Mouse (Mus musculus) cerebellum, postnatal 14 days (tissue): ENCODE results near the gene Atp6v0a1.

Source experiments
- DNase-seq, 2 experiments: peaks; one replicate each; pipeline ENCODE4 v3.0.0; 2021; ENCODE audit warnings: mixed read lengths in 2 of 2

Gene Atp6v0a1

DNA sequence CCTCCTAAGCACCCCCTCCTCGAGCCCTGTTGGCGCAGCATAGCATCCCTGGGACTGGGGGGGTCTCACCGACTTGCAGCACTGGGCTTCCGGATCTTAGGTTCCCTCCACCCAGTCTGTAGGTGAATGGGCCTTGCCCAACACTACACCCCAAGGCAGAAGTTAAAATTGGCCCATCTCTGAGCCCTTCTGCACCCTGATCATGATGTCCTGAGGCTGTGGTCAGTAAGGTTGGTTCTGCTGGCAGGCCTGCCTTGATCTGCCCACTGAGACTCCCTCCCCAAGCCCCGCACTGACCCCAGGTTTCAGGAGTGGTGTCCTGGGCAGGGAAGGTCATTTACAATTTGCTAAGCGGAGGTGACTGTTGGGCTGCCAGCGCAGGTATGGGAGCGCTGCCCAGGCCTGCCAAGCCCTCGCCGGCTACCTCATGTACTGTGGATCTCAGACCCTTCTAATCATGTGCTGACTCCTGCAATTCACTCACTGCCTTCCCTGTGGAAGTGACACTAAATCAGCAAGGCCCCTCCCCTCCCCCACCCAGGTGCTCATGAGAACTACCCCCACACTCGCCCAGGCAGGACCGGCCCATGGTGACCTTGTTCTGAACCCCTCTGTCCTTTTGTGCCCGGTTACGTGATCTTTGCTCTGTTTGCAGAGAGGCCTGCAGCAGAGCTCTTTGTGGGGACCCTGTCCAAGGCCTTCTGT, 53.9 kb downstream of the Atp6v0a1 start:
- DNase-seq: peak; percentile 57 to 58

GRCm38 (mm10) chr11:101063676-101064327, 54.5 kb downstream of the Atp6v0a1 start:
- peak; percentile 80 to 81 for DNase-seq

DNA sequence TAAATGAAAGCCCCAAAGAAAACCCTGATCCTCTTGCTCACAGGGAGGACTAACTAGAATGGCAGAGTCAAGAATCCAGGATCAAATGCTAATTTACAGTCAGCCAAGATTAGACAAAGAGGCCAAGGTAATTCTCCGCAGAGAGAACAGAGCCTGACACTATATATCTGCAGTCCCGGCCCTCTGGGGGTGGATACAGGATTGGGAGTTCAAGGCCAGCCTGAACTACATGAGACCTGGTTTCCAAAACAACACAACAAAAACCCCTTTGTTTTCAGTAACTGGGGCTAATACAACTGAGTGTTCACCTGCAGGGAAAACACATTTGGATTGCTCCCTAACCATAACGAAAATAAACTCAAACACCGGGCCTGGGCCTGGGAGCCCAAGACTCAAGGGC, 55.2 kb downstream of the Atp6v0a1 start:
- DNase-seq: no peak

DNA sequence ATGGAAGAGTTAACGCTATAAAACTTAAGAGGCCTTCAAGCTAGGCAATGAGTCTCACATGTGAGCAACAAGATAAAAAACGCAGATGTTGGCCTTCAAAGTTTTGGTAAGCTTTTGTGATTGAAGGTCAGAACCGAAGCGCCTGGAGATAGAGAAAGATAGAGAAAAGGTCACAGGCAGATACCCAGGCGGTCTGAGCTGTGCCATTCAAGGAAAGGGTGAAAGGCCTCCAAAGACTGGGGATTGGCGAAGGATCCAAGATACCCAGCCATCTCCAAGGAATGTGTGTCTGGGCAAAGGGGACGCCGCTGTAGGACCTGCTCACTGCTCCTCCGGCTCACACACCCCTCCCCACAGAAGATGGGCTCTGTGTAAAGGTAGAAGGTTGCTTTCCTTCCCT, 55.8 kb downstream of the Atp6v0a1 start:
- DNase-seq: no peak

DNA sequence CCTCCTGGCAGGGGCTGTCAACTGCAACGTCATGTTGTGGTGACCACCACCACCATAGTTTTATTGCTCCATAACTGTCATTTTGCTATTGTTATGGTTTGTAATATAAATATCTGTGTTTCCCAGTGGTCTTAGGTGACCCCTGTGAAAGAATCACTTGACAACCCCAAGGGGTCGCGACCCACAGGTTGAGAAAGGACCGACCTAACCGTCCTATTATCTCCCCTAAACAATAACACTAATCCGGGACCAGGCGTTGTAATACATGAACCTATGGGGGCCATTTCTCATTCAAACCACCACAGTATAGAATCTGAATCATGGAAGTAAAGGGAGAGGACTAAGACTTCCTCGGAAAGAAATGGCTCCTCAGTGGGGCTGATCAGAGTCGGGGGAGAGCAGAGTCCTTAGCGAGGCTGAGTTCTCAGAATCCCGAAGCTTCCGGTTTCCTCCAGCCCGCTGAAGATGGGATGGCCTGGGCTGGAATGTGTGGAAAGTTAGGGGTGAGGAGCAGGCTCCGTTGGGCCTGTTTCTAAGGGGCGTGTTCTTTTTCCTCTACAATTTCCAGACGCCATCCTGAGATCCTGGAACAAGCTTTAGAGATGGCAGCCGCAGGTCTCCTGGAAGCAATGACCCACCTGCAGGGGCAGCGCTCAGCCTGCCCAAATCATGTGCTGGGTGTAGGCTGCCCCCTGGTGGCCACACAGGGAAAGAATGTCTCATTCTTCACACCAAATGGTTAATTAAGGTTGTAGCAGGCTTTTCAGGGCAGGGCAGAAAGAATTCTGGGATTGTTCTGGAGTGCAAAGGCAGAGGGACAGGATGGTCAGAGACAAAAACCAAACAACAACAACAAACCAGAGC, 57.5 kb downstream of the Atp6v0a1 start:
- peak; percentile 95 to 97 for DNase-seq

DNA sequence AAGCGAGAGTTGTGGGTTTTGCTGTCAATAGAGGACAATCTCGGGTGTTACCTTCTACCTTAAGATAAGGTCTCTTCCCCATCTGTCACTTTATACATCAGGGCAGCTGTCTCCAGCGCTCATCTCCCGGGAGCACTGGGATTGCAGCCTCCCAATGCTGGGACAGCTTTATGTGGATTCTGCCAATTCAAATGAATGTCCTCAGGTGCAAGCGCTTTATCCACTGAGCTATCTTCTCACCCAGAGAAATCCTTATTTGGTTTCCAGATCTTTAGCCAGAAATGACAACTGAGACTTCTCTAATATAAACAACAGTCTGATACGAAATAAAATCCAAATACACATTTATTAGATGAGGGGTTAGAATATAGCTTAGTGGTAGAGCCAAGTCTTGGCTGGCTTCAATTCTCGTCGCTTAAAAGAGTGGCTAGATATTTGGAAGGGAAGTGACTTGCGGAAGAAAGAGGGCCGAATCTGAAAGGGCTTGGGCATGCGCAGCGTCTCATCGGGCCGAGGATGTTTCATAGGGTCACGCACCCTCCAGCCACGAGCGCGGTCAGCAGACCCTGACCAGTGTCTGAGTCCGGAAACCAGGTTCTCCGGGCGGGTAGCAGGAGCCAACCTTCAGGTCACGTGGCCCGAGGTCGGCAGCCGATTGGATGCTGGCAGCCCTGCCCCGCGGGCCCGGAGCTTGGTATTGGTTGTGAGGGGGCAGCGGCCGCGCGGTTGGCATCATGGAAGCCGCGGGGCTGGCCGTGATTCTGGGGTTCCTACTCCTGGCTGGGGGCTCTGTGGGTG, 60.3 kb downstream of the Atp6v0a1 start, which contains the start of gene Naglu:
Gene Naglu, plus strand, starts transcription at position 622 of the 798 bp plus-strand sequence.
- DNase-seq: peak; percentile 98

GRCm38 (mm10) chr11:101070189-101070527, 60.9 kb downstream of the Atp6v0a1 start:
- DNase-seq: no peak

DNA sequence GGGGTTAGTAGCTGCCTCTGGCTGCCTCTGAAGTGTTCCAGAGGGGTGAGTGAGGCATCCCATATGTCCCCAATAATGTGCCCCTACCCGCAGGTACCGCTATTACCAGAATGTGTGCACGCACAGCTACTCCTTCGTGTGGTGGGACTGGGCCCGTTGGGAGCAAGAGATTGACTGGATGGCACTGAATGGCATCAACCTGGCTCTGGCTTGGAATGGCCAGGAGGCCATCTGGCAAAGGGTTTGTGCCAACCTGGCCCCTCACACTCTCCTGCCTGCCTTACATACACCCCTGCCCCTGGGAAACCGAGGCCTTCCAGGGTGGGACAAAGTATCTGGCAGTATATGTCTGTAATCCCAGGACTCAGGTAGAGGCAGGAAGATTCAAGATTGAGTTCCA, 61.7 kb downstream of the Atp6v0a1 start:
- peak; percentile 56 to 68 for DNase-seq

DNA sequence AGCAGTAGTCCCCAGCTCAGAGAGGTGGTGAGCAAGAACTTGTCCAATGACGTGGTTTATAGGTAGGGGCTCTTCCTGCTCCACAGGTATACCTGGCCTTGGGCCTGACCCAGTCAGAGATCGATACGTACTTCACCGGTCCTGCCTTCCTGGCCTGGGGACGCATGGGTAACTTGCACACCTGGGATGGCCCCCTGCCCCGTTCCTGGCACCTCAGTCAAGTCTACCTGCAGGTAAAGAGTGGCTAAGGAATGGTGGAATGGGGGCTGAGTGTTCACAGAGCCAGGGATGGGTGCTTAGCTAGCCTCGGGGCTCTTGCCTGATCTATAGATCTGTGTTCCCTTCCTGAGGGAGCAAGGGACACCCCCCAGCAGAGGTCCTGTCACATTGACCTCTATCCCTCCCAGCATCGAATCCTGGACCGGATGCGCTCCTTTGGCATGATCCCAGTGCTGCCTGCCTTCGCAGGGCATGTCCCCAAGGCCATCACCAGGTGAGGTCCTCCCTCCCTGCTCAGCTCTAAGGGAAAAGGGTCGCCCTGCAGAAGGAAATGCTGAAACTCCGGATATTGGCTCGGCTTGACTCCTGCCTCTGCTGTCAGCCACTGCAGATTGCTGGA, 62.7 kb downstream of the Atp6v0a1 start:
- peak in 1 of 2 experiments; percentile 40 for DNase-seq

DNA sequence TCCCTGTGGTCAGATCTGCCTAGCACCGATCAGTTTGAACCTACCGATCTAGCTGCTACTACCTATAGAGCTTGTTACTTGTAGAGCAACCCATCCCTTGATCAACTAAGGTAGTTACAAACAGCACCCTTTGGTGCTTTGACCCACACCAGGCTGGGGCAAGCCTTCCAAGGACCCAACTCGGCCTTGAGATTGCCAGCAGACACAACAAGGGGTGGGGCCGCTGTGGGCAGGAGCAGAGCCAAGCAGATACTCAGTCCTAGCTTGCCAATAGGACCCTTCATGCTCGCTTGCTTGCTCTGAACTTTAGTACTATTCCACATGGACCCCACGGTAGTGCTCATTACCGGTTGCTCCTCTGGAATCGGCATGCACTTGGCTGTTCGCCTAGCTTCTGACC, 68.9 kb downstream of the Atp6v0a1 start, which contains the start of gene Hsd17b1:
Gene Hsd17b1, plus strand, starts transcription at position 291 of the 400 bp plus-strand sequence.
- DNase-seq: no peak

DNA sequence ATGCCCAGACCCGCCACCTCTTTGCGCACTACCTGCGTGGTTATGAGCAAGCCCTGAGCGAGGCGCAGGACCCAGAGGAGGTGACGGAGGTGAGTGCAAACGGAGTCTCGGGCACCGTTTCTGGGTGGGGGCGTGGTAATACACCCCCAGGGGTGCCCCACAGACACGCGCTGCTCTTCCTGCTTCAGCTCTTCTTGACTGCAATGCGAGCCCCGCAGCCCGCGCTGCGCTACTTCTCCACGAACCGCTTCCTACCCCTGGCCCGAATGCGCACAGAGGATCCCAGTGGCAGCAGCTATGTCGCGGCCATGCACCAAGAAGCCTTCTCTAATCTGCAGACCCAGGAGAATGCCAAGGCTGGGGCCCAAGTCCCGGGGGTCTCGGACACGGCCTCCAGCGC, 70.5 kb downstream of the Atp6v0a1 start:
- DNase-seq: peak in 1 of 2 experiments; percentile 21

DNA sequence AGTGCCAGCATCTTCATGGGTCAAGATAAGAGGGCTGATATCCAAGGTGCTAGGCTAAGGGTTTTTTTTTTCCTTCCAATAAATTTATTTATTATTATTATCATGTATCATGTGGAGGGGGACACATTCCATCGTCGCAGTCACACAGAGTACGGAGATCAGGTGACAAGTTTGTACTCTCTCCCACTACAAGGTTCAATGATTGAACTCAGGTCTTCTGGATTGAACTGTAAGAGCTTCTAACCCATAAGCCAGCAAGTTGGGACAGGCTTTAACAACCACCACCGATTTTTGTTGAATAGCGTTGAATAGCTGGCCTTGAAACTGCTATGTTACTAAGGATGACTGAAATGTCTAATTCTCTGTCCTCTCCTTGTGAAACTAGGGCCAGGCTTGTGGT, 71.2 kb downstream of the Atp6v0a1 start:
- no peak for DNase-seq

DNA sequence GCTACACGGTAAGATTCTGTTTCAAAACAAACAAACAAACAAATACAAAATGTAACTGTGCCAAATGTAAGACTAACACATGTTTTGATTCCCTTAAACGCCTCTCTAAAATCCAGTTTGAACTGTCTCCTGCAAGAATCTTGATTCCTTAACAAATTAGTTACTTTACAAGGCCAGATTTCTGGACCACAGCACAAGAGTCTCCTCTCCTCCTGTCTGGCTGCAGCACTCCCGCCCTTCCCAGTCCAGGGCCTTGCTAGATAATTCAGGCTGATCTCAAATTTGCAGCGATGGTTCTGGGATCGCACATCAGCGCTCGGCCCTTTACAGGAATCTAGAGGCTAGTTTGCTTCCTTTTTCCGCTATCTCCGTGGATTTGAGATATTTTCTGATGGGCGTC, 72.4 kb downstream of the Atp6v0a1 start:
- DNase-seq: no peak

DNA sequence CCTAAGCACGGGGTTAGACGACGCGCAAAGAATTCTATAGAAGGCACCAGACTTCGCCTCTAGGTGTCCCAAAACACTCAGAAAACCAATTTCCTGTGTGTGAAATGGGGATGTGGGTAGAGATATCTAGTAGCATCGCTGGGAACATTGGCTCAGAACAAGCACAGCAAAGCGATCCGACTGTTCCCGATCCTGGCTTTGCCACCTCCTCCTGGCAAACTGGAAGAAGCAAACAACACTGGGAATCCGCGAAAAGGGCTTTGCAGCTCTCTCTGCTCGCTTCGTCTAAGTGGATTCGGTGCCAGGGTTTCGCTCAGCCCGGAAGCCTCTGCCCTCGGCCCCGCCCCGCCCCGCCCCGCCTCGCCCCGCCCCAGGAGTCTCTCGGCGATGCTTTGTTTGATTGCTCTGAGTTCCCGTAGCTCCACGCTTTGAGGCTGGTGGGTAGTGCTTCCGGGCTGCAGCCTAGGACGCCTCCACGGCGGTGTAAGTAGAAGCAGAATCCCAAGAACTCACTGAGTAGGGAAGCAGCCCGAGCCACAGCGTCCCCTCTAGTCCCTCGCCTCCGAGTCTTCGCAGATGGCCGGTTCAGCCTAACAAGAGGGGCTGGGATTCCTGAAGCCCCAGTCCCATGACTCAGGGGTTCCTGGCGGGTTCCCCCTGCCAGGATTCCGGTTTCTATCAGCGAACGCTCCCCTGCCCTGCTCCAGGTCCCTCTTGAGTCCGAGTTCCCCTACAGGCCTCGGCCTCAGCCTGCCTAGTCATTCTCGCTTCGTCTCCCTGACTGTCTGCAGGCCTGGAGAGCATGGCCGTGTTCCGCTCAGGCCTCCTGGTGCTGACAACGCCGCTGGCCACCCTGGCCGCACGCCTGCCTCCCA, 73.2 kb downstream of the Atp6v0a1 start, which contains the start of gene Coasy:
Gene Coasy, plus strand, starts transcription at position 358 of the 875 bp plus-strand sequence.
- DNase-seq: peak; percentile 92 to 93

GRCm38 (mm10) chr11:101083083-101083697, 73.9 kb downstream of the Atp6v0a1 start:
- DNase-seq: peak; percentile 39 to 64

- DNase-seq: peak in 1 of 2 experiments; percentile 17
Measured at GRCm38 (mm10) chr11:101084246-101084645, 75.0 kb downstream of the Atp6v0a1 start.

DNA sequence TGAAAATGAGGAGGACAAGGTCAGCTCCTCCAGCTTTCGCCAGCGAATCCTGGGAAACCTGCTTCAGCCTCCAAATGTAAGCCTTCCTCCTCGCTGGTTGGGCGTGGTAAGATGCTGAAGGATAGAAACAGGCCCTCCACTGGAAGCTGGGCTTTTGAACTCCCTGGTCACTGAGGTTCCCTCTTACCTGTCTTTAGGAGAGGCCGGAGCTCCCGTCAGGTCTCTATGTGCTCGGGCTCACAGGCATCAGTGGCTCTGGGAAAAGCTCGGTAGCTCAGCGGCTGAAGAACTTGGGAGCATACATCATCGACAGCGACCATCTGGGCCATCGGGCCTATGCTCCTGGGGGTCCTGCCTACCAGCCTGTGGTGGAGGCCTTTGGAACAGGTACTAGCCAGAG, 75.6 kb downstream of the Atp6v0a1 start:
- no peak for DNase-seq

- DNase-seq: no peak
Measured at GRCm38 (mm10) chr11:101085617-101086322, 76.5 kb downstream of the Atp6v0a1 start.

- DNase-seq: peak; percentile 62 to 79
Measured at GRCm38 (mm10) chr11:101086323-101086674, 77.0 kb downstream of the Atp6v0a1 start.
